Mouse (Mus musculus): Measurements from ENCODE around the gene Alk. TPM values are rescaled to one million over a fixed set of nuclear protein-coding genes. Genes with fewer than 3 reads are reported as not detected.

Gene Alk
- polyA plus RNA-seq, 1 experiment: 0.03 TPM

- Histone ChIP-seq H3K4me3 (ENCODE audit: control insufficient read depth, insufficient read depth, low read length) (no peak overlapping the region), H3K4me1 (replicated peaks; ENCODE audit: control insufficient read depth, insufficient read depth, low read length) (no peaks in the 10 kb centered on the region), H3K27me3 (ENCODE audit: control insufficient read depth, insufficient read depth, low read length) (no peaks in the 10 kb centered on the region), H3K27ac (ENCODE audit: control insufficient read depth, insufficient read depth, low read length) (no peak overlapping the region), H3K36me3 (ENCODE audit: control insufficient read depth, insufficient read depth, low read length) (no peaks in the 10 kb centered on the region)
- 0 out of 2 replicates have a peak, but pooled peaks have one; percentile 16 for TF ChIP-seq CTCF (IDR thresholded peaks at IDR 0.05; ENCODE audit: borderline replicate concordance, control insufficient read depth, extremely low read depth, insufficient read depth, low read length, poor library complexity)
- TF ChIP-seq POLR2A (IDR thresholded peaks at IDR 0.05; ENCODE audit: control insufficient read depth, extremely low read depth, insufficient read depth, low read length, poor library complexity): no peak
- DNase-seq: peak; percentile 13
- WGBS: 26% methylated on average over 9 of the region's 9 CpGs
These were observed 638.5 kb downstream of the Alk start for GRCm38 (mm10) chr17:71965733-71966606.

- no peak for DNase-seq
- Histone ChIP-seq H3K4me3 (ENCODE audit: control insufficient read depth, insufficient read depth, low read length) (no peak overlapping the region), H3K27ac (ENCODE audit: control insufficient read depth, insufficient read depth, low read length) (no peak overlapping the region), H3K27me3 (ENCODE audit: control insufficient read depth, insufficient read depth, low read length) (no peaks in the 10 kb centered on the region), H3K4me1 (replicated peaks; ENCODE audit: control insufficient read depth, insufficient read depth, low read length) (no peaks in the 10 kb centered on the region), H3K36me3 (ENCODE audit: control insufficient read depth, insufficient read depth, low read length) (no peaks in the 10 kb centered on the region)
- WGBS: 7% methylated on average over 11 of the region's 11 CpGs
- TF ChIP-seq CTCF (IDR thresholded peaks at IDR 0.05; ENCODE audit: borderline replicate concordance, control insufficient read depth, extremely low read depth, insufficient read depth, low read length, poor library complexity) (no peak), POLR2A (IDR thresholded peaks at IDR 0.05; ENCODE audit: control insufficient read depth, extremely low read depth, insufficient read depth, low read length, poor library complexity) (no peak)
These were observed 639.8 kb downstream of the Alk start for GRCm38 (mm10) chr17:71964610-71965009.

- Histone ChIP-seq H3K27me3 (ENCODE audit: control insufficient read depth, insufficient read depth, low read length) (no peaks in the 10 kb centered on the region), H3K36me3 (ENCODE audit: control insufficient read depth, insufficient read depth, low read length) (no peaks in the 10 kb centered on the region), H3K4me3 (ENCODE audit: control insufficient read depth, insufficient read depth, low read length) (no peak overlapping the region), H3K4me1 (replicated peaks; ENCODE audit: control insufficient read depth, insufficient read depth, low read length) (no peaks in the 10 kb centered on the region), H3K27ac (ENCODE audit: control insufficient read depth, insufficient read depth, low read length) (no peak overlapping the region)
- WGBS: 12% methylated on average over 9 of the region's 9 CpGs
- TF ChIP-seq CTCF (IDR thresholded peaks at IDR 0.05; ENCODE audit: borderline replicate concordance, control insufficient read depth, extremely low read depth, insufficient read depth, low read length, poor library complexity) (no peak), POLR2A (IDR thresholded peaks at IDR 0.05; ENCODE audit: control insufficient read depth, extremely low read depth, insufficient read depth, low read length, poor library complexity) (no peak)
- DNase-seq: no peak
These were observed 641.7 kb downstream of the Alk start for GRCm38 (mm10) chr17:71962746-71963145.

GRCm38 (mm10) chr17:71955011-71955410, 649.4 kb downstream of the Alk start:
- no peaks in the 10 kb centered on the region for H3K27me3 ChIP-seq (ENCODE audit: control insufficient read depth, insufficient read depth, low read length)
- no peak overlapping the region for H3K27ac ChIP-seq (ENCODE audit: control insufficient read depth, insufficient read depth, low read length)
- WGBS: 74% methylated on average over 7 of the region's 7 CpGs
- H3K4me3 ChIP-seq (ENCODE audit: control insufficient read depth, insufficient read depth, low read length): no peak overlapping the region
- TF ChIP-seq CTCF (IDR thresholded peaks at IDR 0.05; ENCODE audit: borderline replicate concordance, control insufficient read depth, extremely low read depth, insufficient read depth, low read length, poor library complexity) (no peak), POLR2A (IDR thresholded peaks at IDR 0.05; ENCODE audit: control insufficient read depth, extremely low read depth, insufficient read depth, low read length, poor library complexity) (no peak)
- H3K36me3 ChIP-seq (ENCODE audit: control insufficient read depth, insufficient read depth, low read length): no peaks in the 10 kb centered on the region
- DNase-seq: no peak
- no peaks in the 10 kb centered on the region for H3K4me1 ChIP-seq (replicated peaks; ENCODE audit: control insufficient read depth, insufficient read depth, low read length)

- WGBS: 94% methylated on average over 15 of the region's 15 CpGs
- no peaks in the 10 kb centered on the region for H3K27me3 ChIP-seq (ENCODE audit: control insufficient read depth, insufficient read depth, low read length)
- TF ChIP-seq CTCF (IDR thresholded peaks at IDR 0.05; ENCODE audit: borderline replicate concordance, control insufficient read depth, extremely low read depth, insufficient read depth, low read length, poor library complexity): no peak
- TF ChIP-seq POLR2A (IDR thresholded peaks at IDR 0.05; ENCODE audit: control insufficient read depth, extremely low read depth, insufficient read depth, low read length, poor library complexity): no peak
- no peaks in the 10 kb centered on the region for H3K4me1 ChIP-seq (replicated peaks; ENCODE audit: control insufficient read depth, insufficient read depth, low read length)
- H3K4me3 ChIP-seq (ENCODE audit: control insufficient read depth, insufficient read depth, low read length): no peak overlapping the region
- H3K27ac ChIP-seq (ENCODE audit: control insufficient read depth, insufficient read depth, low read length): no peak overlapping the region
- no peaks in the 10 kb centered on the region for H3K36me3 ChIP-seq (ENCODE audit: control insufficient read depth, insufficient read depth, low read length)
- no peak for DNase-seq
These were observed 650.1 kb downstream of the Alk start for GRCm38 (mm10) chr17:71954217-71954844.

- Histone ChIP-seq H3K27ac (ENCODE audit: control insufficient read depth, insufficient read depth, low read length) (no peak overlapping the region), H3K36me3 (ENCODE audit: control insufficient read depth, insufficient read depth, low read length) (no peaks in the 10 kb centered on the region), H3K4me1 (replicated peaks; ENCODE audit: control insufficient read depth, insufficient read depth, low read length) (no peaks in the 10 kb centered on the region), H3K4me3 (ENCODE audit: control insufficient read depth, insufficient read depth, low read length) (no peak overlapping the region), H3K27me3 (ENCODE audit: control insufficient read depth, insufficient read depth, low read length) (no peaks in the 10 kb centered on the region)
- DNase-seq: no peak
- WGBS: 96% methylated on average over 5 of the region's 5 CpGs
- TF ChIP-seq POLR2A (IDR thresholded peaks at IDR 0.05; ENCODE audit: control insufficient read depth, extremely low read depth, insufficient read depth, low read length, poor library complexity) (no peak), CTCF (IDR thresholded peaks at IDR 0.05; ENCODE audit: borderline replicate concordance, control insufficient read depth, extremely low read depth, insufficient read depth, low read length, poor library complexity) (no peak)
These were observed 653.5 kb downstream of the Alk start for GRCm38 (mm10) chr17:71950968-71951367.

Measured in thymus, adult 2 months (tissue).